Mouse (Mus musculus) spleen, postnatal 4 days (tissue): Measurements from ENCODE around the gene 3110082J24Rik.

ENCODE experiments used
- DNase-seq, 2 experiments: peaks; one replicate each; pipeline ENCODE4 v3.0.0; 2022; ENCODE audit warnings: low spot score in 2 of 2

Gene 3110082J24Rik

DNA sequence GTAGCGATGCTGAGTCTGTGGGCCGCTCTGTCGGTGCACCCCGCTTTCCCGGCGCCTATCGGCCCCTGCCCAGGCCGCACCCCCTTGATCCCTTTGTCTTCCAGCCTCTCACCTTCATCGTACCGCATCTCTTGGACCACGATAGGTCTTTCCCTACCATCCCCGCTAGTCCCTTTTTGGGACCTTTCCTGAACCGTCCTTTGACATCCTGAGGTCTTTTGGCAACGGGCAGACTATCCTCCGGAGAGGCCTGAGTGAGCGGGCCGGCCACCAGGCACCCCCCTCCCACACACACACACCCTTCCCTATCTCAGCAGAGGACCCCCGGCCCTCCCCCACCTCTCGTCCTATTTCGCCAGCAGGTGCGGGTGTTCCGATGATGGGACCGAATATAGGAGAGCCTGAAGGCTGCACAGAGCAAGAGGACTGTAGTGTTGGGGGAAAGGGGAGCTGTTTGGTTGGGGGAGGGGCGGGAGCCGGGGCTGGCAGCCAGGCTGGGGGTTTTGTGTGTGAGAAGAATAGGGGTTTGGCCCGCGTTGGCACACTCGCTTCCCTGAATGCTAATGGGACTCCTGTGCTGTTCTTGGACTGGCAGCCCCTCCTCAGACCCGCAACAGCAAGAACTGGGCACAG, at the start of gene 3110082J24Rik:
3110082J24Rik (minus strand) TSS at position 419 of the 633 bp plus-strand sequence.
- peak in 1 of 2 experiments; percentile 11 for DNase-seq

DNA sequence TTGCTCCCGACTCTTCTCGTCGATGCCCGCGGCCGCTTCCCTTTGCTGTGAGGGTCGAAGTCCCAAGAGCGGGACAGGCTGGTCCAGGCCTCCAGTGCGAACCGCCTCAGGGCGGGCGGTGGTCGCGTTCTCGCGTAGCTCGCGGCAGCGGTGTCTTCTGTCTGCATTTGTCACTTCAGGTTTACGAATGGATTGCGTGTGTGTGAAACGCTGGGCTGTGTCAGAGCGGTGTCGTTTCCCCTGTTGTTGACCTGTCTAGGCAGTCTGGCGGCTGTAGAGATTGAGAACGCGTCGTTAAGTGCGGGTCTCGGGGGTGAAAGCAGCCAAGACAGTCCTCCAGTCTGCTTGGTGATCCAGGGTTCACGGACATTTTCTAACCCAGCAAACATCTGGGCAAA, 49.5 kb upstream of the 3110082J24Rik start:
- no peak for DNase-seq

DNA sequence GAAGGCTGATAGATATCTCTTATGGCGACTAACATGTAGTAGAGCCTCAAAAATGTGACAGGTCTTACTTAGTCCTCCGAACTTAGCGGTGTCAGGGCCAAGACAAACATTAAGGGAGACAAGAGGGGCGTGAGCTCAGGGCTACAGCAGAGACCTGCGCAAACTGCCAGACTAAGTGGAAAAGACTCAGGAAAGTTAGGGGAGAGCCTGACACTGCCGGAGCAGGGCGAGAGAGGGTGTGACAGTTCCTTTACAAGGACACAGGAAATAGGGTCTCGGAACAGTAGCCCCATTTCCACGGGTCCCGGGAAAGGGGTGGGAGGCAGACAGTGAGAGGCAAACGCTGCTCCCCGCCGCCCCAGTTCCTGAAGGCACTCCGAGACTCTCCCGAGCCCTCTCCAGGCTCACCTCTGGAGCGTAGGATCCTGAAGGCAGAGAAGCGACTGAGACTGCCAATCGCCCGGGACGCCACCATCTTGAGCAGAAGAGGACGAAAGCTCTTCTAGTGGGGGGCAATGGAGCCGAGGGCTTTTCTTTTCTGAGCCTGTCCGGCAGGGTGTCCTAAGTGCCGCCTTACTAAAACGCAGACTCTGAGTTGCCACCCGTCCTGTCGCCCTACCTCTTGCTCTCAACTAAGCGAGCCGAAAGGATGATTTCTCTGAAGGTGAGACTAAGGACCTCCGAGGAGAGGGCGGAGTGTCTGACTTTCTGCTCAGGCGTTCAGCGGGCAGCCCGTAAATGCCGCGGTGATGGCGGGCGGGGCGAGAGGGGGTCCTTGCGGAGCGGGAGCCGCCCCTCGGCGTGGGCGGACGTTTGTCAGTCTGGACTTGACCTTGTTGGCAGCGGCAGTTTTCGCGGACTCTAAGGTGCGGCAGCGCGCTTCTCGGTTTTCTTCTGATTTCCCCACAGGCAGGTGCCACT, 48.8 kb upstream of the 3110082J24Rik start, which contains the start of the genes Hadha and Hadhb:
Hadha (minus strand) TSS at position 689 of the 921 bp plus-strand sequence.
Hadhb (plus strand) TSS at position 775 of the 921 bp plus-strand sequence.
- DNase-seq, result peak; percentile 94 to 98

DNA sequence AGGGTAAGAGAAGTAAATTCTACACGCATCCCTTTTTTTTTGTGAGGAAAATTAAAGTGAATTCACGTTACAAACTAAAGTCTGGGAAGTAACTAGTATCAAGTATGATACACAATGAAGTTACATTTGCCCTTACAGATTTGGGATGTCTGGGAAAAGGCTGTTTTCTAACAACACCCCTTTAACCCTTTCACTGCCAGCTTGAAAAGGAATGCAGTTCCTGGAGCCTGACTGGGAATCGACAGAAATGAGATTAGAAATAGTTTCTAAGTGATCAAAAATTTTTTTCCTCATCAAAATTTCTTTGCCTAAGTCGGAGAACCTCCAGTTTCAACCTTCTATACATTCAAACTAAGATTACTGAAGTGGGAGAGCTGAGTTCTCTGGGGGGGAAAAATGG, 48.1 kb upstream of the 3110082J24Rik start:
- no peak for DNase-seq

DNA sequence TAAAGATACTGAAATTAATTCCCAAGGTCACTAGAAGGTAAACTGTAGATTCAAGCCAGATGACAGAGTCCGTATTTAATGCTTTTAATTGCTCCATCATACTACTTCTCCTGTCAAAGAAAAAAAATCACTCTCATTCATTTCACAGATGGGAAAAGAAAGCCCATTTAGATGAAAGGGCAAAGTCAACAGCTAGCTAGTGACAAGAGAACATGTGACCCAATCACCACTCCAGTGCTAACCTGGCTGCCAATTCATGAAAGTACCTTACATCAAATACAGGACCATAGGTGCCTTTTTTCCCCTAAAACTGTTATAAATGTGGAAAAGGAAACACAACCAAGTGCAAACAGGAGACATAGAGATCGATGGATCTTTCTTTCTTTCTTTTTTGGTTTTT, 47.3 kb upstream of the 3110082J24Rik start:
- DNase-seq, result no peak

DNA sequence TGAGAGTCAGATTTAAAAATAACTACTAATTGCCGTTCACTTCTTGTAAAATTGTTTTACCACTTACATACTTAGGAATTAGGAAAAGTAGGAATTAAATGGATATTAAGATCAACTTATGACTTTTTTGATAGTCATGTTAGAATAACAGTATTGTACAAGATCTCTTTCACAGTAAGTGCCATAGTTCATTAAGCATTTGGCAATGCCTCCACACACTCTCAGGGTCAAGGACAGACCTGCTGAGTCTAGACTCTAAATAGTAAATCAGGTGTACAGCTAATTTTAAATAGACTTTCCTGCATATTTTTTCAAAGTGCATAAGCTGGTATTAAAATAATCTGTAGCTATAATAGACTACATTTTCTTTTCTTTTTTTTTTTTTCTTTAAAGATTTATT, 46.5 kb upstream of the 3110082J24Rik start:
- DNase-seq, result no peak

DNA sequence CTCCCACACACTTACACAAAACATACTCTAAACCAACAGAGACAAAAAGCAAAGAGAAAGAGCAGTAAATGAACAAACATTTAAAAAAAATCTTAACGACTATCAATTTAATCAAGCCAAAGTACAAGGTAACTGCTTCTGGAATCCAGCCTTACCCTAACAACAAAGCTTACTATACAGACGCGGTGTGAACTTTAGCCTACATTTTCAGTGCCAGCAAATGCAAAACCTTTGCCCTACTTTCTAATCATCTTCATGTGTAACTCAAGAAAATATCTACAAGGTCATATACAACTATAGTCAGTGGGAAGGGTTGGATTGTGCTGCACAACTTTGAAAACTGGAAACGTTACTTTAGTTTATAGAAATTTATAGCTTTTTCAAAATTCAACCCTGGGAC, 46.1 kb upstream of the 3110082J24Rik start:
- DNase-seq, result no peak

DNA sequence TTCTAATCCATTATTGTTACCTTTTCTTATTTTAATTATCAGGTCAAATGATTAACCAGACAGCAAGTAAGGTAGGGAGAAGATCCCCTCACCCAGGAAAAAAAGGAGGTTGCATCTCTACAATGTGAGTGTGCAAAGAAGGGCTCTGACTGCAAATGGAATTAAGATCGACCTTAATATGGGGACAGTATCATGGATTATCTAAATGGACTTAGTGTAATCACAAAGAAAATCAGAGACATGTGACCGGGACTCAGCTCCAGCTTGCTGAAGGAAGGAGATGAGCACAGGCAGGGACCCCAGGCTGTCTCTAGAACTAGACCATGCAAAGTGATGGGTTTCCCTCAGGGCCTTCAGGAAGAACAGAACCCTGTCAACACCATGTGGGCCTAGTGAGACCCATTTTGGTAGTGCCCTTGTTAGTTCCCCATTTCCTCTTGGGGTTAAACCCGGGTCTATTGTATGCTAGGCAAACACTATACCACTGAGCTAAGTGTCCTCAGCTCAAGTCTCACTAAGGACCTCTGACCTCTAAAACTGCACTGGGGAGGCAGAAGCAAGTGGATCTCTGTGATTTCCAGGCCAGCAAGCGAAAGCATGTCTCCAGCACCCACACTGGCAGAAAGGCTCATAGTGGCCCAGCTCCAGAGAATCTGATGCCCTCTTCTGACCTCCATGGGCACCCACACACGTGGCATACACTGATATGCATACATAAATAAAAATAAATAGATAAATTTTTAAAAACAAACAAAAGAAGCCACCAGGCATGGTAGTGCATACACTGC, 42.4 kb upstream of the 3110082J24Rik start:
- no peak for DNase-seq

DNA sequence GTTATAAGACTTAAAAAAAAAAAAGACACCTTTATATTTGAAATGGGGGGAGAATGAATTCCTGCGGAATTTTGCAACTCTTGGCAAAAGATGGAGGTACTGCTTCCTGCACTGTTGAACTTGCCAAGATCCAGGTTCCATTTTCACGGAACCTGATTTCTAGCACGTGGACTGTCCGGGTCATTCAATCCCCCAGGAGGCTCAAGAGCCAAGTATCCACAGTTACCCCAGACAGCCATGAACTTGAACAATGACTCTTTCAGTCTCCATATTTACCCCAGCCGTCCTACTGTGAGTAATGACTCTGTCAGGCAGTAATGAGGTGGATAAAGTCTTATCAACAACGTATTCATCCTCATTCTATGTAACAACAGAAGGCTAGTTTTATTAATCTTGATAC, 40.6 kb upstream of the 3110082J24Rik start:
- DNase-seq, result no peak

DNA sequence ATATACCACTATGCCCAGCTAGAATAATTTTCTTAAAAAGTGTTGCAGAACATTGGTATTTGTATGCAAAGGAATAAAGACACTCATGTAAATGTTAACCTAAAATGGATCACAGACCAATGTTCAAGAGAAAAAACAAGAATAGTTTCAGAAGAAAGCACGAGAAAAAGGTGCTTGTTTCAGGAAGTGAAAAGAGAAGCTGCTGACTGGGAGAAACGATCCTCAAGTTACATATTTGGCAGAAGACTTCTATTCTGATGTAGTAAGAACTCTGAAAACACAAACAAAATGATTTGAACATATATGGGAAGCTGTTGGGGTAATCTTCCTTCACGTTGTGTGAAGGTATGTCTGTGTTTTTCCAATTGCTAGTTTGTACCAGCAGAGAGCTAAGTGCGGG, 32.3 kb upstream of the 3110082J24Rik start:
- no peak for DNase-seq

DNA sequence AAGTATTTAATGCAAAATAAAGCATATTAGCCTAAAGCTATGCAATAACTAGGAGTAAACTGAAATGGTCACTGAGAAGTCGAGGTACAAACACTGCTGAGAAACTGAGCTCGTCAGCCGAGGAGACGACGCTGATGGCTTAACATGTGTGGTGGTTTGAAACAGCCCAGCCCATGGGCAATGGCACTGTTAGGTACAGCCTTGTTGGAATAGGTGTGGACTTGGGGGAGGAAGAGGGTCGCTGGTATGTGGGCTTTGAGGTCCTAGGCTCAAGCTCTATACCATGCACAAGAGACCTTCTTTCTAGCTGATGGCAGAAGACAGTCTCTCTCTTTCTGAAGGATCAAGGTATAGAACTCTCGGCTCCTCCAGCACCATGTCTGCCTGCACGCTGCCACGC, 31.4 kb upstream of the 3110082J24Rik start:
- no peak for DNase-seq

DNA sequence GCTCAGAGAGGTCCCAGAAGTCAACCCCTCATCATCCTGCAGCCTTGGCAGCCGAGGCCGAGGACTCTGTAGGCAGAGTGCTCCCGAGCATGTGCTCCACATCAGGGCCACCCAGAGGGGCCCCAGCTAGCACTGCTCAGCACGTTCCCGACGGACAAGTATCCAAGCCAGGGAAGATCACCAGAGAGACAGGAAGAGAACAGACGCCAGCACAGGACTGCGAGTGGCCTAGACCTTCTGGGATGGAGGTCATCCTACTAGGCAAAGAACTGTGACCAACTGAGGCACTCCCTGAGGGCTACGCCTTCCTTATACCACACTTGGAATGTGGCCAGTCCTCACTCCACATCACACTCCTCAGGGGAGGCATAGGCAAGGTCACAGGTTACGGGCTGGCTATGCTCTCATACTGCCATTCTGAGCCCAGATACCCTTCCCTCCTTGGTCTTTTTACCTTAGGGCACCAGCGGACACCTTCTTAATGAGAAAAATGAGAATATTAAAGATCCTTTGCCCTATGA, 29.9 kb upstream of the 3110082J24Rik start:
- DNase-seq, result no peak

DNA sequence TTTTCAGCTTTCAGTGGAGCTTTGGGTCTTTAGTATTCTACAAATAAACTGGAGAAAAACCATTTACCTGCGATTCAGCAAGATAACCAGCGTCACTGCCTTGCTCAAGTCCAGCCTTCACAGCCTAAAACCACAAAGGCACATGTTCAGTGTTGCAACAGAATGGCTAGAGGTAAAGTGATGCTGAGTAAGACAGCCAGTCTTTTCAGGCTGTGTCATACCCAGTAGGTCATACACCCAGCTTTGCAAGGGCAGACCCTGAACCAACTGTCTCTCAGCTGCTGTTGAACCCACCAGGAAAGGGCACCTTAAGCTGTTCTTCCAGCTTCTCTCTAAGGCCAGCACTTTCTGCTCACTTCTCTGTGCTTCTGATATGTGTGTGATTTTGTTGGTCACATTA, 26.3 kb upstream of the 3110082J24Rik start:
- DNase-seq, result no peak

DNA sequence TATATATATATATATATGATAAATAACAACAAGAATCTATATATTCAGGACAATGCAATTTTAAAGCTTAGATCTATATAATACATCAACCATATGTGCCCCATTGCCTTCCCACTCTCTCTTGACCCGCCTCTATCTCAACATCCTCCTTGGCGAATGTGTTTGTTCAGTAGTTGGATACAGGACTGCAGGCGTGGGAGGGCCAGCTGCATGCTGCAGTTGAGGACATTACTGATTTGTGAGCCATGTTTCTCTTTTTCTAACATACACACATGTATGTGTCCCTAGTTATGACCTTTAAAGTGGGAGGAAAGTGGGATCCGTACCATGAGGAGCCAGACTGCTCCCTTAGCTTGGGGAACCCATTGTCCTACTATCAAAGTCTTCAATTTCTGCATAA, 25.4 kb upstream of the 3110082J24Rik start:
- no peak for DNase-seq

DNA sequence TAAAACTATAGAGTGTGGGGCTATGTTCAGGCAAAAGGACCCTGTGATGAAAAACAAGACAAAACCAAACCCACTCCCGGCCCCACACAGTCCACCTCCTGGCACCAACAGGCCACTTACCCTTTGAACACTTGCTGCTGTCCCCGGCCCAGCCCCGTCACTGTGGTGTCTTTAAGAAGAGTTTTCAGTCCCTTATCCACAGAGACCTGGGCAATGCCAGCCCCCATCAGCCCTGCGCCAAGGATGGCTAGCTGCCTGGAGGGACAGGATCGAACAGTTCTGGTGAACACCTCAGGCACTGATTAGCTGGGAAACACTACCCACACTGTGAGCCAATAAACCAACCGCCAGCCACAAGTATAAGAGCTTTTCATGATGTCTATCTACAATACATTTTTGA, 22.8 kb upstream of the 3110082J24Rik start:
- DNase-seq, result no peak

DNA sequence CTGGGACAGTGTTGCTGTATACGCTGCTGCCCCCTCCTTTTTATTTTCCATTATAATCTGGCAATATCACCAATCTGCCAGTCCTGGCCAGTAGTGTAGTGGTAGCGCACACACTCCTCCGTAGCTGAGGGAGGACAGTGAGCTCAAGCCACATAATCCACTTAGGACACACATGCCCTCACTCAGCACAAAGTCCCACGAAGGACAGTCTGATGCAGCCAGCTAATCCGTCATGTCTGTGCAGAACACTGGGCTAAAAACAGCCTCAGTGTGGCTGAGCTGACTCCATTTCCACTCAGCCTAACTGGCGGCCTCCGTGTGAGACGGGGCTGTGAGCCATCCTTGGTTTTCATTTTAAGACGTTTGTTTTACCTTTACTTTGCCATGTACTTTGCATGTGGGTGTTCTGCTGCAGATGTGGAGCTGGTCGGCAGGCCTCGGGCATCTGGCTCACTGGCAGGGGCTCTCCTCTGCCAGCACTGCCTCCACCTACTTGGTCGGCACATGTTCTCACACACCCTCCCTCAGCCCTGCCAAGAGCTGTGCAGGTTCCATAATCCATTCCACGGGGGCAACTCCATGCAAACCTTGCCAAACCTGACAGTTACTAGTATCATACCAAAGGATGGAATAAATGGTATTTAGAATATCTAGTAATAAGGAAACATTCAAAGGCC, 22.2 kb upstream of the 3110082J24Rik start:
- no peak for DNase-seq

DNA sequence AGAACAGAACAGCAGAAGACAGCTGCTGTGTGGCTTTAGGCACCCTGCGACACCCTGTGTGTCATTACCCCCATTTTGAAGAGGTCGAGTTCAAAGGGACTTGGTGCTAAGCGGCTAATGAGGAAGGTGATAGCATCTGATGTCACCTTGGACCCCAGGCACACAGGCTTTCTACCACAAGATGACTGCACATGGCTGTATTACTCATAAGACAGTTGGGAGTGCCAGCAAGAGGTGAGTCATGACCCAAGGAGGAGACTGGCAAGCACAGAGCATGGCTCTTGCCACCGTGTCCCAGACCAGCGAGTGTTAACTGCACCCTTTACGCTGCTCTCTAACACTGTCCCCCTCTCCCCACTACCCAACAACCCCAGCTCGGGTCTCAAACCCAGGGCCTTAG, 20.9 kb upstream of the 3110082J24Rik start:
- no peak for DNase-seq

DNA sequence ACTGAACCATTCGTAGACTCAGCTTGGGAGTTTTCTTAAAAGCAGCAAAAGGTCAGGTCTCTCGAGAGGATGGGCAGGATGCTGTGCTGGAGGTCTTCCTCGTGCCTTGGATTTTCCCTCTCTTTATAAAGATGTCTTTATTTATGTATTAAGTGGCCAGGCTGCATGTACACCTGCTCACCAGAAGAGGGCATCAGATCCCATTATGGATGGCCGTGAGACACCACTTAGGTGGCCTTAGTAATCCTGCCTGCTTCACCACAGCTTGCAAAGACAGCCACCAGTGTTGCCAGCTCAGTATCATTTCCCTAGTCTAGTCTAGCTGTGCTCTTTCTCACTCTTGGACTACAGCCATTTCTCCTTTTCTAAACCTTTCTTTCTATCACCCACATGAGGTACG, 19.7 kb upstream of the 3110082J24Rik start:
- DNase-seq, result no peak

DNA sequence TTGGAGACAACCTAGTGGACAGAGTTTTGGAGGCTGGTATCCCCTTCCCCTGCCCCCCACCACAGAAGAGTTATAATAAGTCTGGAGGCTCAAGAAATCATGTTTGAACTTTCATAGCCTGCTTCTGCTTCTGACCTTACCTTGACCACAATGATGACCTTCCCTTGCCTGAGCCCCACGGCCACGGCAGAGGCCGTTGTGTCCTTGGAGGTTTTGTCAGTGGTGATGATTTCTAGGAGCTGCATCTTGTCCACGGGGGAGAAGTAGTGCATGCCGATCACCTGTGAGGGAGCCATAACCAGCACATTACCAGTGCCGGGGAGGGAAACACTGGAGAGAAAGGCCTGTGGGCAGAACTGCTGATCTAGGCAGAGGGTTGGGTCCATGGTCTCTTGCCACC, 16.6 kb upstream of the 3110082J24Rik start:
- DNase-seq, result no peak

DNA sequence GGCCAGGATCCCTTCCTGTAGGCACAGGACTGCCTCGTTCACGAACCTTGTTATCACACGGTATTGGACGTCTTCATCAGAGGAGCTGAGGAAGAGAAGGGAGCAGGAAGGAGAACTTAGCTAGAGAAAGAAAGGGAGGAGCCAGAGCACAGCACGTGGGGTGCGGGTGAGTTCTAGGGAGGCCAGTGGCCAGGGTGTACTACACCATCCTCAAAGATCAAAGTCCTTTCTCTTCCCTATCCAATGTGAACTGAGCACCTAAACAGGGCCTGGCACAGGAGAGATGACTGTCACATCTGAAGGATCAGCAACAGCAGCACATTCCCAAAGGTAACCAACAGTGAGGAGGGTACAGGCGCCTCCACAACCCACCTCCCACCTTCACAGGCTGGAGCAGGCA, 14.2 kb upstream of the 3110082J24Rik start:
- no peak for DNase-seq

DNA sequence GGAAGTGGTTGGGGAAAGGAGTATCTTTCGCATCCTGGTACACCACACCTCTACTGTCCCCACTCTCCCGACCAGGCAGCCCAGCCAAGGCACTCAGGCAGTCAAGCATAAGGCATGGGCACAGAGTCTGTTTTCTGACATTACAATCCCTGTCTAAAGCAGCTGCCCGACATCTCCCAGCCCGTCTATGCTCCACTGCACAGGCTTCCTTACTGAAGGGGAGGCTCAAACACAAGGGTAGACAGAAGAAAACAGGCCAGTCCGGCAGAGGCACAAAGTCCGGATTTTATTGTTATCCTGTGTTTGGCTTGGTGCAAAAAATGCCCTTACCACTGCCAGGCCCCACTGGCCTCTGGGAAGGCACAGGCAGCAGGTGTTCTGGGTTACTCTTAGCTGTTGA, 13.3 kb upstream of the 3110082J24Rik start:
- DNase-seq, result no peak
